Mouse (Mus musculus) stomach, embryonic 14.5 days (tissue): ENCODE results near the gene Vmn1r120. TPM values are rescaled to one million over a fixed set of nuclear protein-coding genes. Genes with fewer than 3 reads are reported as not detected.
"Not testable (repeated sequence)": the region's sequence is repeated elsewhere in the genome, so short reads cannot be mapped to it uniquely, and the experiment has no call there.

ENCODE experiments used
- ATAC-seq: fragments of 200-750 bp; cut with Nextera tagmentation; 2 replicates; pipeline ENCODE4 v1.8.0; 2017; ENCODE audit warnings: low read depth, moderate TSS enrichment; ENCODE audit not compliant: insufficient number of reproducible peaks, insufficient read depth, low FRiP score
- H3K27ac ChIP-seq: fragments of 300-500 bp; sonication (generic); 2 replicates; pipeline ENCODE4 v1.5.1; 2014; ENCODE audit warnings: mild to moderate bottlenecking, low read length, moderate library complexity, mixed read lengths
- H3K27me3 ChIP-seq: fragments of 300-500 bp; sonication (generic); 2 replicates; pipeline ENCODE4 v1.6.1; 2014; ENCODE audit warnings: low read length, control low read depth, mixed read lengths; ENCODE audit not compliant: control insufficient read depth, insufficient read depth
- H3K36me3 ChIP-seq: fragments of 300-500 bp; sonication (generic); 2 replicates; pipeline ENCODE4 v1.6.1; 2014; ENCODE audit warnings: mild to moderate bottlenecking, control low read depth, low read length, moderate library complexity, mixed read lengths; ENCODE audit not compliant: control insufficient read depth, insufficient read depth
- H3K4me1 ChIP-seq: fragments of 300-500 bp; sonication (generic); 2 replicates; pipeline ENCODE4 v1.6.1; 2014; ENCODE audit warnings: low read length, control low read depth, mixed read lengths; ENCODE audit not compliant: control insufficient read depth, insufficient read depth
- H3K4me2 ChIP-seq: fragments of 300-500 bp; sonication (generic); replicated peaks from 2 replicates; pipeline ENCODE4 v1.6.1; 2014; ENCODE audit warnings: low read depth, low read length, control low read depth
- H3K4me3 ChIP-seq: fragments of 300-500 bp; sonication (generic); 2 replicates; pipeline ENCODE4 v1.5.1; 2014; ENCODE audit warnings: low read depth, low read length, control low read depth
- H3K9ac ChIP-seq: fragments of 300-500 bp; sonication (generic); replicated peaks from 2 replicates; pipeline ENCODE4 v1.6.1; 2014; ENCODE audit warnings: low read depth, mild to moderate bottlenecking, control low read depth, low read length, moderate library complexity, mixed read lengths
- H3K9me3 ChIP-seq: fragments of 300-500 bp; sonication (generic); 2 replicates; pipeline ENCODE4 v1.6.1; 2016; ENCODE audit warnings: low read depth, low read length, control low read depth; ENCODE audit not compliant: control insufficient read depth
- WGBS: fragments of 180-500 bp; shearing (Covaris S2); extraction: QIAGEN DNeasy Blood & Tissue Kit; methylation state at CpG from one replicate; pipeline ENCODE4 v1.1.7; 2014; 5-methylcytosine and 5-hydroxymethylcytosine counted together
- polyA plus RNA-seq: library from polyadenylated mRNA; unstranded; fragments of >200 nt; fragmentation: Nextera tagmentation; extraction: Ambion mirVana; gene quantifications from 2 replicates; pipeline ENCODE4 v1.2.1, GENCODE M21; 2014

Gene Vmn1r120
- not detected in 2 replicates for polyA plus RNA-seq

GRCm38 (mm10) chr7:21053684-21054083 is at the start of gene Vmn1r120:
Vmn1r120 (minus strand) TSS chr7:21053784.
- not testable (repeated sequence) for H3K4me3 ChIP-seq, H3K4me2 ChIP-seq, H3K4me1 ChIP-seq, H3K9me3 ChIP-seq, H3K27ac ChIP-seq, ATAC-seq, H3K36me3 ChIP-seq, H3K27me3 ChIP-seq, H3K9ac ChIP-seq
- 83% methylated on average over 1 of the region's 1 CpGs for WGBS

GRCm38 (mm10) chr7:21098413-21098812 is 44.8 kb upstream of the Vmn1r120 start, which contains the start of gene Vmn1r121:
Vmn1r121 (minus strand) TSS chr7:21098513.
- not testable (repeated sequence) for H3K4me3 ChIP-seq, H3K4me2 ChIP-seq, H3K4me1 ChIP-seq, H3K27me3 ChIP-seq, H3K36me3 ChIP-seq, H3K9me3 ChIP-seq, H3K27ac ChIP-seq, H3K9ac ChIP-seq, ATAC-seq
- WGBS: 76% methylated on average over 4 of the region's 5 CpGs

- not testable (repeated sequence) for H3K4me2 ChIP-seq, ATAC-seq, H3K27me3 ChIP-seq, H3K9ac ChIP-seq, H3K27ac ChIP-seq, H3K4me1 ChIP-seq, H3K36me3 ChIP-seq, H3K4me3 ChIP-seq, H3K9me3 ChIP-seq
- WGBS: no CpG with 5 or more reads among the region's 2 CpGs
Measured at GRCm38 (mm10) chr7:21012355-21012754, 41.2 kb downstream of the Vmn1r120 start, which contains the start of gene Vmn1r119. Vmn1r119 (minus strand) TSS chr7:21012455.

Other genes with a start within 250 kb of the Vmn1r120 start
- not detected in 2 replicates for gene Vmn1r114, start 241.6 kb downstream of the Vmn1r120 start, polyA plus RNA-seq
- not detected in 2 replicates for gene Vmn1r115, start 208.8 kb downstream of the Vmn1r120 start, polyA plus RNA-seq
- gene Vmn1r116, start 181.5 kb downstream of the Vmn1r120 start, polyA plus RNA-seq: not detected in 2 replicates
- gene Vmn1r117, start 169.7 kb downstream of the Vmn1r120 start, polyA plus RNA-seq: not detected in 2 replicates
- not detected in 2 replicates for gene Vmn1r118, start 141.4 kb downstream of the Vmn1r120 start, polyA plus RNA-seq
- gene Vmn1r119, start 41.3 kb downstream of the Vmn1r120 start, polyA plus RNA-seq: not detected in 2 replicates
- not detected in 2 replicates for gene Vmn1r121, start 44.7 kb upstream of the Vmn1r120 start, polyA plus RNA-seq
- gene Vmn1r122, start 80.3 kb upstream of the Vmn1r120 start, polyA plus RNA-seq: not detected in 2 replicates
- gene Vmn1r123, start 108.4 kb upstream of the Vmn1r120 start, polyA plus RNA-seq: not detected in 2 replicates
- not detected in 2 replicates for gene Gm5157, start 136.6 kb upstream of the Vmn1r120 start, polyA plus RNA-seq
- not detected in 2 replicates for gene Vmn1r124, start 206.8 kb upstream of the Vmn1r120 start, polyA plus RNA-seq
- gene Vmn1r125, start 218.4 kb upstream of the Vmn1r120 start, polyA plus RNA-seq: not detected in 2 replicates
- not detected in 2 replicates for gene Vmn1r126, start 247.7 kb upstream of the Vmn1r120 start, polyA plus RNA-seq